ENCODE assay signal across 25 mouse cellular contexts in genomic region chr7:63620776-63621340, GRCm38 (mm10).
A peak's percentile ranks its signal among the peaks of the same experiment; 100 is the strongest.
DNase-seq lines count a peak whose midpoint lies in the region; ATAC-seq lines count a peak whose summit lies in the region.
"Had no signal": no experiment of that assay in that cellular context is flagged by ENCODE, and none has a peak within 500 bp of the region (broad histone marks: within the 10 kb centered on the region; RNA-seq: fewer than 3 reads in every experiment).

No protein-coding gene starts in this region.

- WGBS in midbrain, embryonic 14.5 days: 66% methylated on average over 5 of the region's 5 CpGs

- no peaks in the 10 kb centered on the region for H3K4me1 ChIP-seq in midbrain, embryonic 14.5 days (ENCODE audit: control insufficient read depth, insufficient read depth, low read length)
- H3K4me1 ChIP-seq: embryonic facial prominence, embryonic 12.5 days; forebrain, embryonic 15.5 days; liver, embryonic 12.5 days had no signal

- H3K9me3 ChIP-seq in midbrain, embryonic 14.5 days (ENCODE audit: control insufficient read depth, low read length): no peaks in the 10 kb centered on the region
- H3K9me3 ChIP-seq: embryonic facial prominence, embryonic 12.5 days; forebrain, embryonic 15.5 days; liver, embryonic 12.5 days had no signal

- no peak overlapping the region for H3K9ac ChIP-seq in midbrain, embryonic 14.5 days (replicated peaks; ENCODE audit: low read length)
- H3K9ac ChIP-seq: embryonic facial prominence, embryonic 12.5 days; forebrain, embryonic 15.5 days; liver, embryonic 12.5 days; liver, postnatal 0 days had no signal

- H3K4me2 ChIP-seq in midbrain, embryonic 14.5 days (ENCODE audit: low read length): no peak overlapping the region
- H3K4me2 ChIP-seq: embryonic facial prominence, embryonic 12.5 days; forebrain, embryonic 15.5 days; liver, embryonic 12.5 days had no signal

- 0 out of 2 replicates have a peak overlapping the region, but pooled peaks have one; percentile 0 for H3K27ac ChIP-seq in midbrain, embryonic 14.5 days (replicated peaks; ENCODE audit: low read depth, low read length)
- H3K27ac ChIP-seq: embryonic facial prominence, embryonic 12.5 days; forebrain, embryonic 15.5 days; liver, embryonic 12.5 days; macrophage; stomach, postnatal 0 days had no signal

- H3K27me3 ChIP-seq in midbrain, embryonic 14.5 days (ENCODE audit: control insufficient read depth, insufficient read depth, low read length): no peaks in the 10 kb centered on the region
- H3K27me3 ChIP-seq: embryonic facial prominence, embryonic 12.5 days; forebrain, embryonic 15.5 days; liver, embryonic 12.5 days had no signal

- no peak for ATAC-seq in midbrain, embryonic 14.5 days (ENCODE audit: low FRiP score, low TSS enrichment)
- ATAC-seq: CD4-positive, CD25-positive, alpha-beta regulatory T cell, adult 4 months; hindbrain, embryonic 16.5 days; liver, embryonic 12.5 days; liver, postnatal 0 days had no signal

- DNase-seq in layer of hippocampus, adult 9-11 months: peak; percentile 30
- DNase-seq in layer of hippocampus, adult 11-12 months (ENCODE audit: low spot score): no peak
- DNase-seq in right cerebral cortex, adult 18-20 months: peak; percentile 16
- no peak for DNase-seq in right cerebral cortex, postnatal 36 days (ENCODE audit: low spot score in 2 of 2)
- DNase-seq in midbrain, embryonic 14.5 days: peak; percentile 13
- DNase-seq in lung, postnatal 36 days: no peak
- DNase-seq in kidney, postnatal 10 days: no peak
- DNase-seq: adrenal gland, postnatal 25 days; cerebellum, adult 8-10 months; cerebellum, postnatal 25 days; embryo, embryonic 11 days; gastrocnemius, postnatal 14 days; kidney, adult 18-20 months; left cerebral cortex, postnatal 4 days; liver, postnatal 0 days; right cerebral cortex, postnatal 4 days; thymus, adult 2 months; thymus, postnatal 36 days had no signal

- H3K4me3 ChIP-seq in midbrain, embryonic 14.5 days (replicated peaks; ENCODE audit: low read depth, low read length): no peak overlapping the region
- H3K4me3 ChIP-seq: embryonic facial prominence, embryonic 12.5 days; forebrain, embryonic 15.5 days; liver, embryonic 12.5 days had no signal

- no peaks in the 10 kb centered on the region for H3K36me3 ChIP-seq in midbrain, embryonic 14.5 days (ENCODE audit: control insufficient read depth, insufficient read depth, low read length)
- H3K36me3 ChIP-seq: embryonic facial prominence, embryonic 12.5 days; forebrain, embryonic 15.5 days; liver, embryonic 12.5 days had no signal

Comparison
In these comparisons a context has a peak if more than half of its experiments do, and no peak if none do; other contexts are left out.
1. DNase-seq: peak in layer of hippocampus, adult 9-11 months (single experiment), right cerebral cortex, adult 18-20 months (single experiment) and midbrain, embryonic 14.5 days (single experiment); none in layer of hippocampus, adult 11-12 months (single experiment), right cerebral cortex, postnatal 36 days (0 of 2), lung, postnatal 36 days (single experiment) and kidney, postnatal 10 days (single experiment).